ENCODE assay signal across 25 mouse cellular contexts in genomic region chr11:7234436-7234835, GRCm38 (mm10). TPM values are rescaled to one million over a fixed set of nuclear protein-coding genes. Genes with fewer than 3 reads are reported as not detected.
DNase-seq lines count a peak whose midpoint lies in the region; ATAC-seq and TF ChIP-seq lines count a peak whose summit lies in the region.
"Had no signal": no experiment of that assay in that cellular context is flagged by ENCODE, and none has a peak within 500 bp of the region (broad histone marks: within the 10 kb centered on the region; RNA-seq: fewer than 3 reads in every experiment).

No protein-coding gene starts in this region.

- 0 out of 2 replicates have a peak, but pooled peaks cover 2% of the 10 kb centered on the region for H3K4me1 ChIP-seq in kidney, embryonic 16.5 days (ENCODE audit: insufficient read depth, low read length)
- H3K4me1 ChIP-seq in stomach, embryonic 14.5 days (ENCODE audit: control insufficient read depth, insufficient read depth, low read length): no peaks in the 10 kb centered on the region
- H3K4me1 ChIP-seq in stomach, postnatal 0 days (replicated peaks; ENCODE audit: control insufficient read depth, insufficient read depth): no peaks in the 10 kb centered on the region; the same call in 1 of the 2 replicates
- H3K4me1 ChIP-seq in embryonic fibroblast, embryonic 13.5 days (ENCODE audit: control insufficient read depth, insufficient read depth, low read length): peaks cover 17% of the 10 kb centered on the region
- H3K4me1 ChIP-seq in hindbrain, embryonic 12.5 days: peaks cover 3% of the 10 kb centered on the region; the same call in 1 of the 2 replicates
- H3K4me1 ChIP-seq: embryonic facial prominence, embryonic 12.5 days; forebrain, embryonic 13.5 days; hindbrain, embryonic 15.5 days had no signal

- H3K4me3 ChIP-seq in kidney, embryonic 16.5 days (ENCODE audit: low read length): no peak overlapping the region
- no peak overlapping the region for H3K4me3 ChIP-seq in stomach, embryonic 14.5 days (ENCODE audit: low read depth, low read length)
- no peak overlapping the region for H3K4me3 ChIP-seq in stomach, postnatal 0 days (ENCODE audit: low read depth, low read length)
- no peak overlapping the region for H3K4me3 ChIP-seq in embryonic fibroblast, embryonic 13.5 days (ENCODE audit: insufficient read depth, low read length)
- no peak overlapping the region for H3K4me3 ChIP-seq in hindbrain, embryonic 12.5 days
- H3K4me3 ChIP-seq: embryonic facial prominence, embryonic 12.5 days; forebrain, embryonic 10.5 days; forebrain, embryonic 13.5 days; gastrocnemius, adult 2 months; heart, embryonic 12.5 days; heart, embryonic 15.5 days; hindbrain, embryonic 15.5 days had no signal

- no peak overlapping the region for H3K4me2 ChIP-seq in kidney, embryonic 16.5 days (replicated peaks; ENCODE audit: low read depth, low read length)
- H3K4me2 ChIP-seq in stomach, embryonic 14.5 days (replicated peaks; ENCODE audit: low read depth, low read length): no peak overlapping the region
- H3K4me2 ChIP-seq in stomach, postnatal 0 days (replicated peaks; ENCODE audit: low read depth): no peak overlapping the region
- H3K4me2 ChIP-seq in hindbrain, embryonic 12.5 days (replicated peaks): no peak overlapping the region
- H3K4me2 ChIP-seq: embryonic facial prominence, embryonic 12.5 days; forebrain, embryonic 13.5 days; heart, embryonic 12.5 days; heart, embryonic 15.5 days; hindbrain, embryonic 15.5 days had no signal

- H3K9me3 ChIP-seq in kidney, embryonic 16.5 days (ENCODE audit: low read length): no peaks in the 10 kb centered on the region
- no peaks in the 10 kb centered on the region for H3K9me3 ChIP-seq in stomach, embryonic 14.5 days (ENCODE audit: control insufficient read depth, low read depth, low read length)
- H3K9me3 ChIP-seq in stomach, postnatal 0 days (ENCODE audit: control insufficient read depth, low read length): no peaks in the 10 kb centered on the region
- no peaks in the 10 kb centered on the region for H3K9me3 ChIP-seq in hindbrain, embryonic 12.5 days (replicated peaks)
- H3K9me3 ChIP-seq: embryonic facial prominence, embryonic 12.5 days; forebrain, embryonic 10.5 days; forebrain, embryonic 13.5 days; heart, embryonic 12.5 days; heart, embryonic 15.5 days; hindbrain, embryonic 15.5 days had no signal

- TF ChIP-seq CTCF in stomach, postnatal 0 days (IDR thresholded peaks at IDR 0.05; ENCODE audit: low read depth): no peak
- no peak for TF ChIP-seq CTCF in embryonic fibroblast, embryonic 13.5 days (IDR thresholded peaks at IDR 0.05; ENCODE audit: borderline replicate concordance, insufficient read depth, low read length)

- no peak for TF ChIP-seq POLR2A in embryonic fibroblast, embryonic 13.5 days (IDR thresholded peaks at IDR 0.05; ENCODE audit: low read depth, low read length)

- H3K27me3 ChIP-seq in kidney, embryonic 16.5 days (ENCODE audit: insufficient read depth, low read length): no peaks in the 10 kb centered on the region
- no peaks in the 10 kb centered on the region for H3K27me3 ChIP-seq in stomach, embryonic 14.5 days (ENCODE audit: control insufficient read depth, insufficient read depth, low read length)
- H3K27me3 ChIP-seq in stomach, postnatal 0 days (ENCODE audit: control insufficient read depth, insufficient read depth, low read length): no peaks in the 10 kb centered on the region
- H3K27me3 ChIP-seq in hindbrain, embryonic 12.5 days: no peaks in the 10 kb centered on the region
- H3K27me3 ChIP-seq: embryonic facial prominence, embryonic 12.5 days; forebrain, embryonic 13.5 days; heart, embryonic 12.5 days; heart, embryonic 15.5 days; hindbrain, embryonic 15.5 days; Patski had no signal

- no peaks in the 10 kb centered on the region for H3K36me3 ChIP-seq in kidney, embryonic 16.5 days (ENCODE audit: insufficient read depth, low read length)
- H3K36me3 ChIP-seq in stomach, embryonic 14.5 days (ENCODE audit: control insufficient read depth, insufficient read depth, low read length): no peaks in the 10 kb centered on the region
- no peaks in the 10 kb centered on the region for H3K36me3 ChIP-seq in stomach, postnatal 0 days (ENCODE audit: control insufficient read depth, insufficient read depth, low read length)
- H3K36me3 ChIP-seq in hindbrain, embryonic 12.5 days: no peaks in the 10 kb centered on the region
- H3K36me3 ChIP-seq: embryonic facial prominence, embryonic 12.5 days; forebrain, embryonic 10.5 days; heart, embryonic 12.5 days; heart, embryonic 15.5 days; hindbrain, embryonic 15.5 days had no signal

- no peak overlapping the region for H3K9ac ChIP-seq in kidney, embryonic 16.5 days (replicated peaks; ENCODE audit: low read length)
- H3K9ac ChIP-seq in stomach, embryonic 14.5 days (replicated peaks; ENCODE audit: low read depth, low read length): no peak overlapping the region
- no peak overlapping the region for H3K9ac ChIP-seq in stomach, postnatal 0 days (ENCODE audit: low read length)
- no peak overlapping the region for H3K9ac ChIP-seq in hindbrain, embryonic 12.5 days
- H3K9ac ChIP-seq: embryonic facial prominence, embryonic 12.5 days; forebrain, embryonic 13.5 days; heart, embryonic 12.5 days; heart, embryonic 15.5 days; hindbrain, embryonic 15.5 days had no signal

- no peak for TF ChIP-seq EP300 in stomach, postnatal 0 days (optimal IDR thresholded peaks at IDR 0.05)

- 67% methylated on average over 1 of the region's 1 CpGs for WGBS in kidney, embryonic 16.5 days
- 61% methylated on average over 1 of the region's 1 CpGs for WGBS in stomach, embryonic 14.5 days
- 86% methylated on average over 1 of the region's 1 CpGs for WGBS in stomach, postnatal 0 days
- 62% methylated on average over 1 of the region's 1 CpGs for WGBS in hindbrain, embryonic 12.5 days

- H3K27ac ChIP-seq in kidney, embryonic 16.5 days (ENCODE audit: low read length): peak overlapping the region; percentile 47; the same call in 1 of the 2 replicates
- H3K27ac ChIP-seq in stomach, embryonic 14.5 days (ENCODE audit: low read length): 0 out of 2 replicates have a peak overlapping the region, but pooled peaks have one; percentile 23
- H3K27ac ChIP-seq in stomach, postnatal 0 days (replicated peaks): no peak overlapping the region
- H3K27ac ChIP-seq in embryonic fibroblast, embryonic 13.5 days (ENCODE audit: insufficient read depth, low read length): 0 out of 2 replicates have a peak overlapping the region, but pooled peaks have one; percentile 15
- H3K27ac ChIP-seq in hindbrain, embryonic 12.5 days: no peak overlapping the region
- H3K27ac ChIP-seq: embryonic facial prominence, embryonic 12.5 days; forebrain, embryonic 10.5 days; forebrain, embryonic 13.5 days; gastrocnemius, adult 2 months; heart, embryonic 15.5 days; hindbrain, embryonic 15.5 days had no signal

- ATAC-seq in kidney, embryonic 16.5 days (ENCODE audit: low FRiP score, low TSS enrichment): no peak
- no peak for ATAC-seq in stomach, embryonic 14.5 days (ENCODE audit: insufficient number of reproducible peaks, insufficient read depth, low FRiP score, low read depth)
- no peak for ATAC-seq in stomach, postnatal 0 days (ENCODE audit: low FRiP score, low TSS enrichment)
- ATAC-seq in hindbrain, embryonic 12.5 days (ENCODE audit: low FRiP score): no peak
- ATAC-seq: forebrain, embryonic 13.5 days; forebrain, embryonic 16.5 days; Patski had no signal

- DNase-seq in kidney, adult 18-20 months: no peak
- DNase-seq in stomach, postnatal 0 days (ENCODE audit: low spot score): no peak
- DNase-seq: adrenal gland, postnatal 10 days; adrenal gland, postnatal 36 days; cerebellum, adult 18-20 months; cerebellum, adult 9-10 months; cerebellum, postnatal 14 days; gastrocnemius, adult 2 months; gastrocnemius, postnatal 14 days; heart, adult 18-20 months; heart, postnatal 4 days had no signal

RNA-seq across cellular contexts. Expression of gene Igfbp3, which starts 20.7 kb away (rescaled TPM):
- 85.9 and 97.3 TPM in 2 replicates for polyA plus RNA-seq in kidney, embryonic 16.5 days (2015; fragmentation: Nextera tagmentation; extraction: Ambion mirVana)
- 49.9 and 62.0 TPM in 2 replicates for polyA plus RNA-seq in stomach, embryonic 14.5 days (2014; fragmentation: Nextera tagmentation; extraction: Ambion mirVana)
- 46.0 and 50.6 TPM in 2 replicates for polyA plus RNA-seq in stomach, postnatal 0 days (2015; fragmentation: Nextera tagmentation; extraction: Ambion mirVana)
- 41.0 and 209 TPM in 2 replicates for polyA plus RNA-seq in embryonic fibroblast, embryonic 13.5 days (2011; ENCODE audit: insufficient read length, low read depth, missing spikeins)
- polyA plus RNA-seq in hindbrain, embryonic 12.5 days (2016; fragmentation: Nextera tagmentation; extraction: Ambion mirVana): 26.2 and 43.9 TPM in 2 replicates

RNA-seq across cellular contexts. Expression of gene Igfbp1, which starts 36.9 kb away (rescaled TPM):
- 7.1 and 9.3 TPM in 2 replicates for polyA plus RNA-seq in kidney, embryonic 16.5 days (2015; fragmentation: Nextera tagmentation; extraction: Ambion mirVana)
- polyA plus RNA-seq in stomach, embryonic 14.5 days (2014; fragmentation: Nextera tagmentation; extraction: Ambion mirVana): 1.5 and 1.7 TPM in 2 replicates
- polyA plus RNA-seq in stomach, postnatal 0 days (2015; fragmentation: Nextera tagmentation; extraction: Ambion mirVana): 2.3 and 4.5 TPM in 2 replicates
- not detected in 2 replicates for polyA plus RNA-seq in embryonic fibroblast, embryonic 13.5 days (2011; ENCODE audit: insufficient read length, low read depth, missing spikeins)
- 0.18 and 0.50 TPM in 2 replicates for polyA plus RNA-seq in hindbrain, embryonic 12.5 days (2016; fragmentation: Nextera tagmentation; extraction: Ambion mirVana)

RNA-seq across cellular contexts. Expression of gene Gm11985, which starts 46.1 kb away (rescaled TPM):
- 0.16 TPM in 1 of 2 replicates, not detected in the other for polyA plus RNA-seq in kidney, embryonic 16.5 days (2015; fragmentation: Nextera tagmentation; extraction: Ambion mirVana)
- 0.25 TPM in 1 of 2 replicates, not detected in the other for polyA plus RNA-seq in stomach, embryonic 14.5 days (2014; fragmentation: Nextera tagmentation; extraction: Ambion mirVana)
- not detected in 2 replicates for polyA plus RNA-seq in stomach, postnatal 0 days (2015; fragmentation: Nextera tagmentation; extraction: Ambion mirVana)
- not detected in 2 replicates for polyA plus RNA-seq in embryonic fibroblast, embryonic 13.5 days (2011; ENCODE audit: insufficient read length, low read depth, missing spikeins)
- polyA plus RNA-seq in hindbrain, embryonic 12.5 days (2016; fragmentation: Nextera tagmentation; extraction: Ambion mirVana): not detected in 2 replicates
- polyA plus RNA-seq: embryonic facial prominence, embryonic 12.5 days; forebrain, embryonic 10.5 days; forebrain, embryonic 13.5 days; forebrain, embryonic 16.5 days; heart, embryonic 12.5 days; heart, embryonic 15.5 days; hindbrain, embryonic 11.5 days; intestine, embryonic 14.5 days; Patski had no signal

Comparison
In these comparisons a context has a peak if more than half of its experiments do, and no peak if none do; other contexts are left out.
1. H3K27ac ChIP-seq: peak in kidney, embryonic 16.5 days (single experiment), stomach, embryonic 14.5 days (single experiment) and embryonic fibroblast, embryonic 13.5 days (single experiment); none in stomach, postnatal 0 days (single experiment) and hindbrain, embryonic 12.5 days (single experiment).